Mouse (Mus musculus) cerebellum, postnatal 36 days (tissue): ENCODE measurements around the gene Sytl3.
A peak's percentile ranks its signal among the peaks of the same experiment; 100 is the strongest.
"Not testable (repeated sequence)": the region's sequence is repeated elsewhere in the genome, so short reads cannot be mapped to it uniquely, and the experiment has no call there.

Experiments used
- DNase-seq, 2 experiments: peaks; one replicate each; pipeline ENCODE4 v3.0.0; 2021 to 2022; ENCODE audit warnings: mixed read lengths in 2 of 2

The Sytl3 gene

GRCm38 (mm10) chr17:6696521-6696920 is 37.6 kb downstream of the Sytl3 start:
- DNase-seq, result not testable (repeated sequence)

DNA sequence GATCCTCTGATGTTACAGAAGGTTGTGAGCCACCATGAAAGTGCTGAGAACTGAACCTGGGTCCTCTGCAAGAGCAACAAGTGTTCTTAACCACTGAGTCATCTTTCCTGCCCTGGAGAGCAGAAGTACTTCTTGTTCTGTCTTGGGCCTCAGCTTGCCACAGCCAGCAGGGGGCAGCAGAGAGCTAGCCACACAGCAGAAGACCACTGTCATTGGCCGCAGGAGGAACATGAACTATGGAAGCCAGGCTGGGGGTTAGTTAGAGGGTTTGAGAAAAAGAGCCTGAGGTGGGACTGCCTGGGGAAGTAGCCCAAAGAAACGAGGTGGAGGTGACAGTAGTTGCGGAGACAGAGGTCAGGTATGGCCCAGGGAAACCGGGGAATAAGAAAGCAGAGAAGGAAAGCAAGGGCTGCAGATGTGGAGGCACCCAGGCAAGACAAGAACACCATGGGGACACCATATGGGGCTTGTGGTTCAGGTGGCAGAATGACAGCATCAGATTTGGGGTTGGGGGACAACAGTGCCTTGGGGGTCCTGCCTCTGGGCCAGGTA is 38.4 kb downstream of the Sytl3 start:
- DNase-seq, result peak; percentile 45 to 65

DNA sequence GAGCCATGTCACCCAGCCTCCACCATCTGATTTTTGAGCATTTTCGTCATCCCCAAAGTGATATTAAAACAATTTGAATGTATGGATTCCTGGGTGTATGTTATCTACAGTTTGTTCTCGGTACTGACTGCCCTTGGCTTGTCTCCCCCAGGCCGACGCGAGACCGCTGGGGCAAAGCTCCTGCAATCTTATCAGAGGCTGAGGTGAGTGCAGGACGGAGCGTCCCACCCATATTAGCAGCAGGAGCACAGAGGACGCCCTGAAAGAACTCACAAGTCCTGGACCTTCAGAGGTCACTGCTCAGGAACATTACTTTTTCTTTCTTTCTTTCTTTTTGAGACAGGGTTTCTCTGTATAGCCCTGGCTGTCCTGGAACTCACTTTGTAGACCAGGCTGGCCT is 40.6 kb downstream of the Sytl3 start:
- DNase-seq, result not testable (repeated sequence)

GRCm38 (mm10) chr17:6700077-6700476 is 41.2 kb downstream of the Sytl3 start:
- DNase-seq, result not testable (repeated sequence)

- not testable (repeated sequence) for DNase-seq
These were observed 43.8 kb downstream of the Sytl3 start for GRCm38 (mm10) chr17:6702625-6703221.

GRCm38 (mm10) chr17:6703381-6704270 is 44.7 kb downstream of the Sytl3 start:
- DNase-seq, result not testable (repeated sequence)

DNA sequence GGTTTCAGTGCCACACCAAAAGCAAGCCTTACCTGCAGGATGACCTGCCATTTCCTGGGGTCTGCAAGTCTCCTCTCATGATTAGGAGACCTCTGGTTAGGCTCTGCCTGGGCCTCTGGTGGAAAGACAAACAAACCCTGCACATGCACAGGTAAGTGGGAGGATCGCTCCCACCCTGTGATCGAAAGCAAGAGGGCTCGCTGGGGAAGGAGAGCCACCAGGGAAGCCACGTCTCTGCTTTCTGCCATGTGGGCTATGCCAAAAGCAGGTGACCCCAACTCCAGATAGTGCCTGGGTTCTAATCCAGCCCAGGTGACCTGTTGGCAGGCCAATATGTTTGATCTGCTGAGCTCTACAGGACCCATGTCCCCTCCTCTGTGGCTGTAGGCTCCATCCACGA is 47.6 kb downstream of the Sytl3 start:
- not testable (repeated sequence) for DNase-seq

DNA sequence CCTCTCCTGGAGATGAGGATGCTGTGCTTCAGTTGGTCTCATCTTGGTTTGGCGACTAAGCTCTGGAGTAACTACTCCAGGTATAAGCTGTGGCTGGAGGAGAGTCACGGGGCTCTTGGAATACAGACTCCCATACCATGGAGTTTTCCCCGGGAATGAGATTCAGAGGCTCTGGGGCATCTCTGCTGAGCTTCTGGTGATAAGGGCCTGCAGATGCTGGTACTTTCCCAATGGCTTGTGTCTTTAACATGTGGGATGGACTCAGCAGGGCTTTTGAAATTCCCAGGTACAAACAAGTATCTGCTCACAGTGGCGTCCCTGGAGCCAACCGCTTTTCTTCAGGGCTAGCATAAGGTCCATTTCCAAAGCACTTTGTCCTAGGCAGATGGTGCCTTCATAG is 48.5 kb downstream of the Sytl3 start:
- DNase-seq, result not testable (repeated sequence)

DNA sequence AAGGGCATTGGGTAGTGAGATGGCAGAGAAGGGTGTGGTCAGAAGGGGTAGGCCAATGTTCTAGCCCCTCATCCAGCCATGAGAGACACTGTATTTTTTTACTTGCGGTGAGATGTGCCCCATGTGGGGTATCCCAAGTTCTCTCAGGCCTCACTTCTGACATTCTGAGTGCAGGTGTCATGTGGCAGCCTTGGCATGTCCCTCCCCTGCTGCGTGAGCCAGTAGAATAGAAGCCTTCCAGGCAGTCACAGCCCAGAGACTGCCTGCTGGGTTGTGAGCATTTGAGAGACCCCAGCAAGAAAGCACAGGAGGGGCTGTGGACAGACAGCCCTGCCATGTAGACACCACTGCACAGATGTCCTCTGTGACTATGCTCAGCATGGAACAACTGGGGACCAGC is 49.3 kb downstream of the Sytl3 start:
- not testable (repeated sequence) for DNase-seq

DNA sequence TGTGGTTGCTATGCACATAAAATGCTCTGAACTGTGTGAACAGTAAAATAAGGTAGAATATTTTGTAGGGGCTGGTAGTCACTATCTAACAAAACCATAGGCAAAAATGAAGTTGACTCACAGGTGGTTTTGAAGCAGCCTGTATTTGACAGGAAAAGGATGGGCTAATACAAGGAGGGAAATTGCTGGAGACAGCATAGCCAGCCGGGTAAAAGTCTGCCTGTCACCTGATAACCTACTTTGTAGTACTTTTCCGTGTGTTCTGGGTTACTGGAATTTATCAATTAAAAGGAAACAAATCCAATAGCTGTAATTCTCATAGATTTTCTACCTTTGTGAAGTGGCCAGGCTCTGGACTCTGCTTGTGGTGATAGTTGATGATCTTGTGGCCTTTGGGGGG is 54.6 kb downstream of the Sytl3 start:
- DNase-seq, result not testable (repeated sequence)

- not testable (repeated sequence) for DNase-seq
These were observed 55.1 kb downstream of the Sytl3 start for GRCm38 (mm10) chr17:6713944-6714343.

GRCm38 (mm10) chr17:6727996-6728610 is 69.2 kb downstream of the Sytl3 start:
- no peak for DNase-seq

- DNase-seq, result no peak
These were observed 70.4 kb downstream of the Sytl3 start for GRCm38 (mm10) chr17:6729244-6729742.

GRCm38 (mm10) chr17:6731132-6731531 is 72.2 kb downstream of the Sytl3 start:
- no peak for DNase-seq

- no peak for DNase-seq
These were observed 72.7 kb downstream of the Sytl3 start for GRCm38 (mm10) chr17:6731634-6732033.

DNA sequence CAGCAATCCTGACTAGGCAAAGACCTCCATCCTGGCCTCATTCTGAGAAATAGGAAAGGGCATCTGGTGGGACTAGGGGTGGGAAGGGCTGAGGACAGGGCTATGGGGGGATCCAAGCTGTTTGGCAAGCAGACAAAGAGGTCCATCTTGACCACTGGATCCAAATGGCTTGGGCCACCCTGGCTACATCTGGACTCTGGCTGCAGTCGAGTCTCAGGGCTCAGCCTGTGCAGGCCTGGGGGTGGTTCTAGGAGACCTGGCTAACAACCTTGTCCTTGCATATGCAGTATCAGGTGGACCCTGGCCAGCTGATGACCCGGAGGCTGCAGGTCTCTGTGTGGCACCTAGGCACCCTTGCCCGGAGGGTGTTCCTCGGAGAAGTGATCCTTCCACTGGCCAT is 73.8 kb downstream of the Sytl3 start:
- no peak for DNase-seq

- DNase-seq, result no peak
These were observed 74.5 kb downstream of the Sytl3 start for GRCm38 (mm10) chr17:6733322-6733875.

GRCm38 (mm10) chr17:6734746-6735441 is 76.0 kb downstream of the Sytl3 start:
- DNase-seq, result no peak

- DNase-seq, result no peak
These were observed 77.7 kb downstream of the Sytl3 start for GRCm38 (mm10) chr17:6736306-6737272.

- DNase-seq, result no peak
These were observed 78.5 kb downstream of the Sytl3 start for GRCm38 (mm10) chr17:6737273-6737997.
